Mouse (Mus musculus): ENCODE measurements around the gene Jmjd6.

Jmjd6 gene

DNA sequence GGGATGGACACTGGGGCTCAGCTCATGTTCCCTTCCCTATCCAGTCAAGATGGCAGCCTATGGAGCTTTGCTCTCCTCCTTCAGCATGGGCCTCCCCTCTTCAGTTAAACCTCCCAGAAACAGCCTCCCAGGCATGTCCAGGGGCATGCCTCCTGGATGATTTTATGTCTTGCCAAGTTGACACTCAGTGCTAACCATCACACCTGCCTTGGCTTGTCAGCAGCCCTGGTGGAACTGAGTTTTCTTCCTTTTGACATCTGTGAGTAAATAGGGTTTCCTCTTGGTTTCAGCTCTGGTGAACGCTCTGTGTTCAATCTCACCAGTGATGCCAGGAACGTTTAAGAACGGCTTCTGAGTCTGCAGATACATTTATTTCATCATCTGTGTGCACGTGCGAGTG, 40.5 kb downstream of the Jmjd6 start:
- no peak for DNase-seq

DNA sequence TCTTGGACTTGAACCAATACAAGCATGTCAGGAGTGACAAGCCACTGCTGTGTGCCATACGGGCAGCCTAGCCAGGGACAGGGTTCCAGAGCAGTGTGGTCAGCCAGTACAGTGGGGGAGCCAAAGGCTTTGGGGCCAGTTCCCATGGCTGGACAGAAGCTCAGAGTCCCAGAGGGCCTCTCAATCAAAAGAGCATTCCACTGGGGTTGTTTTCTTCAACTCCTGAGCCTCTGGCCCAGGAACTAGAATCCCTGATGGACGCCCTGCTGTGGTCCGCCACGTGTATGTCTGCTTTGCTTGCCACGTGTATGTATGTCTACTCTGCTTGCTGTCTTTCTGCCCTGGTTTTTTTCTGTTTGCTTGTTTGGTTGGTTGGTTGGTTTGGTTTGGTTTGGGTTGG, 42.1 kb downstream of the Jmjd6 start:
- DNase-seq = no peak

GRCm38 (mm10) chr11:116799364-116799763, 43.9 kb downstream of the Jmjd6 start:
- no peak for DNase-seq

All from cerebellum, adult 11 months (tissue).